Mouse (Mus musculus) urinary bladder, postnatal 10 days (tissue): ENCODE data around the gene Vps37b.

ENCODE experiments used
- DNase-seq: peaks from one replicate; pipeline ENCODE4 v3.0.0; 2022; ENCODE audit warnings: low spot score

Vps37b gene

GRCm38 (mm10) chr5:123979221-123979979 is 52.7 kb downstream of the Vps37b start:
- no peak for DNase-seq

GRCm38 (mm10) chr5:123978131-123978530 is 53.9 kb downstream of the Vps37b start:
- DNase-seq = no peak

GRCm38 (mm10) chr5:123977231-123977630 is 54.8 kb downstream of the Vps37b start:
- no peak for DNase-seq

GRCm38 (mm10) chr5:123975668-123976180 is 56.3 kb downstream of the Vps37b start:
- DNase-seq = no peak

GRCm38 (mm10) chr5:123974616-123975111 is 57.4 kb downstream of the Vps37b start:
- no peak for DNase-seq

- no peak for DNase-seq
Observed at GRCm38 (mm10) chr5:123974179-123974485, 57.9 kb downstream of the Vps37b start.

GRCm38 (mm10) chr5:123973299-123974178 is 58.5 kb downstream of the Vps37b start, which contains the start of gene Hip1r:
Hip1r (plus strand) TSS chr5:123973628.
- DNase-seq = no peak

GRCm38 (mm10) chr5:123972453-123972852 is 59.6 kb downstream of the Vps37b start:
- DNase-seq = no peak

- no peak for DNase-seq
Observed at GRCm38 (mm10) chr5:123970576-123970975, 61.5 kb downstream of the Vps37b start.

GRCm38 (mm10) chr5:123969216-123969615 is 62.9 kb downstream of the Vps37b start:
- DNase-seq = no peak

GRCm38 (mm10) chr5:123968468-123968867 is 63.6 kb downstream of the Vps37b start:
- DNase-seq = no peak

- DNase-seq = no peak
Observed at GRCm38 (mm10) chr5:123966759-123967158, 65.3 kb downstream of the Vps37b start.

GRCm38 (mm10) chr5:123964208-123964607 is 67.9 kb downstream of the Vps37b start:
- no peak for DNase-seq

- DNase-seq = no peak
Observed at GRCm38 (mm10) chr5:123961046-123961445, 71.0 kb downstream of the Vps37b start.

- DNase-seq = no peak
Observed at GRCm38 (mm10) chr5:123960129-123960528, 71.9 kb downstream of the Vps37b start.

GRCm38 (mm10) chr5:123959018-123959417 is 73.1 kb downstream of the Vps37b start:
- no peak for DNase-seq

- no peak for DNase-seq
Observed at GRCm38 (mm10) chr5:123957213-123957612, 74.9 kb downstream of the Vps37b start.
